Mouse (Mus musculus) frontal cortex, postnatal 14 days (tissue): ENCODE measurements around the gene Nt5c3b.
A peak's percentile ranks its signal among the peaks of the same experiment; 100 is the strongest.

Experiments
- DNase-seq, 2 experiments: peaks; one replicate each; pipeline ENCODE4 v3.0.0; 2022; ENCODE audit warnings: low spot score in 2 of 2

Nt5c3b gene

DNA sequence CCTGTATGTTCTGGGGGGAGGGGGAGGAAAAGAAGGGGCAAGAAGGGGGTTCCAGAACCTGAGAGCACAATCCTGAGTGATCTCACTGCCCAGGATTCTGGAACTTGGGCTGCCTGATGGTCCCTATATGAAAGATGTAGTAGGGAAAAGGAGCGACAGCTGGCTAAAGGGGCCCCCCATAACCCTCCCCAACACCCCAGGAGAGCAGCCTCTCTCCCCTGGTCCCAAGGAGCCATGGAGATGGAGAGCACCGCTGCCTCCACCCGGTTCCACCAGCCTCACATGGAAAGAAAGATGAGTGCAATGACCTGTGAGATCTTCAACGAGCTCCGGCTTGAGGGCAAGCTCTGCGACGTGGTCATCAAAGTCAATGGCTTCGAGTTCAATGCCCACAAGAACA is at the start of gene Nt5c3b, which contains the start of gene Klhl10:
Nt5c3b (minus strand) TSS at position 12 of the 400 bp plus-strand sequence.
Klhl10 (plus strand) TSS at position 121 of the 400 bp plus-strand sequence.
- DNase-seq, result no peak

DNA sequence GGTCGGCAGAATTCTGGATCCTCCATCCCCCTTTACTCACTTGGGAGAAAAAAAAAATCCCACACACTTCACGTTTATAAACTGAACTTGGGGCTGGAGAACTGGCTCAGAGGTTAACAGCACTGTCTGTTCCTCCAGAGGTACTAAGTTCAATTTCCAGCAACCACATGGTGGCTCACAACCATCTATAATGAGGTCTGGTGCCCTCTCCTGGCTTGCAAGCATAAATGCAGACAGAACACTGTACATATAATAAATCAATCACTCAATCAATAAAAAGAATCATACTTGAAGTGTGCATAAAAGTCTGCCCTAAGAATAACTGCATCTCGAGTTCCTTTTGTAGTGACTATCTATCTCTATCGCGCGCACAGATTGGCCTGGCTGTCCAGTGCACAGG is 49.3 kb upstream of the Nt5c3b start:
- DNase-seq, result no peak

DNA sequence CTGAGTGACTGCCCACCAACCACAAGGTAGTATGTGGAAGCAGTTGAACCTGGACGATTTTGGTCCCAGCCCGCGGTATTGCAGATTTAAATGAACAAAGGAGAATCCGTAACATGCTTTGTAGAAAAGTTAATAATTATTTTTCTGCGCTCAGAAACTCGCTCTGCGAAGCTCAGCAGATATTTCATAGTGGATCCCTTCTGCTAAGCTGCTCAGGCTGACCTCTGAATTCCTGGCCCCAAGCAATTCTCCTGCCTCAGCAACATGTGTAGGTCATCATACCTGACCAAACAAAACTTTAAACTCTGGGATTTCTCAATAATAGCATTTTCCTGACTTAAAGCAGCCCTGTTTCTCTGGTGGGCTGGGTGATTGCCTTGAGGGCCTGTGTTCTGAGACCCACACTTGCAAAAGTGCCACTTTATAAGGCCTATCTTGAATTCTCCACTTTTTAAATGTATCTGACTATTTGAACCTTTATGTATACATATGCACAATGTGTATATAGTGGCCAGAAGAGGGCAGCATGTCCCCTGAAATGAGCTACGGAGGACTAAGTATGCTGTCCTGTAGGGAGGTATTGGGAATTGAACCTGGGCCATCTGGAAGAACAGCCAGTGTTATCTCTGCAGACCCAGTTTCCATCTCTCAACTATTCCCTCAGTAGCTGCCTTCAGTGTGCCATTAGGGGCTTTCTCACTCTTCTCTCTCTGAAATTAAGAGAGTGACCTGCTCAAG is 44.4 kb upstream of the Nt5c3b start:
- DNase-seq, result no peak

- no peak for DNase-seq
These were observed 42.9 kb upstream of the Nt5c3b start for GRCm38 (mm10) chr11:100484461-100484860.

DNA sequence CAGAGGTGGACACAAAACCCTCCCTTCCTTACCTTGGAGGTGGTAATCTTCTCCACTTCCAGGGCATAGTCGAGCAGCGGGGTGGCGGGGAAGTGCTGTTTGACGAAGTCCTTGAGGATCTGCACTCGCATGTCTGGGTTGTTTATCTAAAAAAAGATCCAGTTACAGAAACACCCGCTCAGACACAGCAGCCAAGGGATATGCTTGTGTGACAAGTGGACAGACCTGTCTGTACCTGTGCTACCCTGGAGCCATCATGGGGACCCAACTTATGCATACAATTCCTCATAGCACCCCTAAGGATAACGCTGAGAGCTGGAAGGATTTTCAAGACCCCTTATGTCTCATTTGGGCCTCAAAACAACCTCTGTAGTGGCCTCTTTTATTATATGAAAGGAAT is 37.5 kb upstream of the Nt5c3b start:
- DNase-seq, result no peak

- DNase-seq, result no peak
These were observed 34.7 kb upstream of the Nt5c3b start for GRCm38 (mm10) chr11:100476281-100476680.

- no peak for DNase-seq
These were observed 31.3 kb upstream of the Nt5c3b start for GRCm38 (mm10) chr11:100472935-100473295.

DNA sequence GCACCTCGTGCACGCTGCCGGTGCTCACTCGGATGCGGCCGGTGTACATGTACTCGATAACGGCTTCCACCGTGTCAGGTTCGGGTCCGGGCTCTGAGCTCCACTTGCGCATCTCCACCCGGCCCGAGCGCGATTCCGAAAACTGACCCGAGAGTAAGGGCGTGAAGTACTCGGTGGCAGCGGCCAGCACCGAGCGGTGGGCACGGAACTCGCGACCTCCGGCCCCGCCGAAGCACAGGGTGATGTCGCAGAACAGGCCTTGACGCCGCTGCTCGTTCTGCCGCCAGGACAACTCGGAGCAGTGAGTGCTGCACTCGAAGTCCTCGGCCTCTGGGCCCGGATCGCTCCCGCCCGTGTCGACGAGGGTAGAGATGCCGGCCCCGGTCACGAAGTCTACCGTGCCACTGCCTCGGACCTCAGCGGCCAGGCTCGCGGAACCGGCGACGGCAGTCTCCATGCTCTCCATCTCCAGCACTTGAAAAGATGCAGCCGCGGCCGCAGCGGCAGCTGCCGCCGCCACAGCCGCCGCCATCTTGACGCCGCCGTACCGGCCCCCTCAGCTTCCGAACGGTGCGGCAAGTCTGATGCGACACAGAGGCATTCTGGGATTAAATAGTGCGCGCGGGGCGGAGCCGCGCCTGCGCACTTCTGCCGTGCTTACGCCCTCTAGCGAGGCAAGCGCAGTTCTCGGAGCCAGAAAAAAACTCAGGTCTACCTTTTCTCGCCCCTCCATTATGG is 30.8 kb upstream of the Nt5c3b start, which contains the start of gene Klhl11:
Klhl11 (minus strand) TSS at position 545 of the 738 bp plus-strand sequence.
- peak; percentile 83 to 90 for DNase-seq

- DNase-seq, result peak in 1 of 2 experiments; percentile 12
These were observed 30.0 kb upstream of the Nt5c3b start for GRCm38 (mm10) chr11:100471352-100472196.

DNA sequence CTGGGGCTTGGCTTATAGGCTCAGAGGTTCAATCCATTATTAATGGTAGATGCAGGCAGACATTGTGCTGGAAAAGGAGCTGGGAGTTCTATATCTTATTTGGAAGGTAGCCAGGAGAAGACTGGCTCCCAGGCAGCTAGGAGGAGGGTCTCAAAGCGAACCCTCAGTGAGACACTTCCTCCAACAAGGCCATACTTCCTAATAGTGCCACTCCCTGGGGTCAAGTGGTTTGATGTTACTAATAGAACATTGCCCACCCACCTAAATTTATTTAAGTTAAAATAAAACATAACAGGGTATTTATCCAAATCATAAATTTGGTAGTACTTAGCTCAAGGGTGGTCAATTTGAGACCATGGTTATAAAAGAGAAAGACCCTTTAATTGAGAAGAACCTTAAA is 24.2 kb upstream of the Nt5c3b start:
- DNase-seq, result no peak

GRCm38 (mm10) chr11:100465229-100465792 is 23.7 kb upstream of the Nt5c3b start:
- no peak for DNase-seq

DNA sequence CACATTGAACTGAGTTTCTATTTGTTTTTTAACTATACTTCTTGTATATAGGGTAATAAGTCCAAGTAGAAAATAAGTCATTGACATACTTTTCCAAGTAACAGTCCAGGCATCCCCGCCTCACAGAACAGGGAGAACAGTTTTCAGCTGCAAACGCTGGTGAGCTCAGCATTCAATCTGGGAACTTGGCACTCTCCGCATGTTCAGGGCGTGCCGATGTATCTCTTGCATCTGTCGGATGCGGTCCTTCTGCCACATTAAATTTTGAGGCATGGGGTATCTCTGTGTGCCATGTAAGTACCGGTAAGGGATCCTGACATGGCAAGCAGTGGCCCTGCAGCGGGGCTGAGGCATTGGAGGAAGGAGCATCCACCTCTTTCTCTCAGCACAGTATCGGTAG is 21.1 kb upstream of the Nt5c3b start:
- DNase-seq, result no peak

GRCm38 (mm10) chr11:100457711-100458110 is 16.1 kb upstream of the Nt5c3b start:
- DNase-seq, result no peak

DNA sequence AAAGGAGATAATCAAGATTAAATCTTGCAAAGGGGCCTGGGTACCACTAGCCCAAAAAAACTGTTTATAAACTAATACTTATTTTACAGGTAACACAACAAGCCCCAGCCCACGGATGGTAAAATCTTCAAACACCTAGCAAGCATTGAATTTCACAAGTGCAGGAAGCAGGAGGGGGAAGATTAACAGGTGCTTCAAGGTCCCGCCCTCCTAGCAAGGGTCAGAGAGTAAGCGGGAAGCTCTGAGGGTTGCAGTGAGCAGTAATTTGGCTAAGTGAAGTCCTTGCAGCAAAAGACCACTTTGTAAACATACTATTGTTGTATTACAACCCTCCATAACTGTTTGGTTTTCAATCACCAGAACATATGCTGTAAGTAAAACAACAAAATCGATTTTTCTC is 15.6 kb upstream of the Nt5c3b start:
- no peak for DNase-seq

GRCm38 (mm10) chr11:100442625-100443024 is 1.0 kb upstream of the Nt5c3b start:
- no peak for DNase-seq

DNA sequence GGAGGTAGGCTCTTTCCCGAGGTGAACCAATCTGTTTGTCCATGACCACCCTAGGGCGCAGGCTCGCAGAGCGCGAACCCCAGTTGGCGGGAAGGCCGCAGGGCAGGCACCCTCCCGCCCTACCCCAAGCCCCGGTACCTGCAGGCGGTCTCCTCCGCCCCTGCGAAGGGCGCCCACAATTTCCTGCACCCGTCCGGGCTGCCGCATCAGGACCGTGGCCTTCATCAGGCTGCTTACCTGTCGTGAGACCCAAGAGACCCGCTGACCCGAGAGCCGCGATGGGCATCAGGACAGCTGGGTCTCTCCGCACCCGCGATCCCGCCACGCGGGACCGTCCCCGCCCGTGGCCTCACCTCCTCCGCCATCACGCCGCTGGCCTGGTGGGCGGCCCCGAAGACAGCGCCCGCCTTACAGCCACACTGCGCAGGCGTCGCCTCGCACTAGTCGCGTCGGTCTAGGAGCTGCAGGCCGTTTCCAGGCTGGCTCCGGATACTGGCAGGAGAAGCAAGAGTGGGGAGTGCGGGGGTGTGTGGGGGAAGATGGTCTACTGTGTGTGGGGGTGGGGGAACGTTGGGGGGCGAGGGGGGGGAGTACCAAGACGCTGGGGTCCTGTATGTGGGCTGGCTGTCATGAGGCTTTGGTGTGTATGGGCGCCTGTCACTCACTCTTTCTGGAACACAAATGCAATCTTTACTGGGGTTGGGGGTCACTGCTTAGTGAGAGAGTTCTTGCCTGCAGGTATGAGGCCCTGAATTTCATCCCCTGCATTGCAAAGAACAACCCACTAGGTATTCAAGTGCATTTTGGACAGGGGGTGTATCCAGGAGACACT is 701 bp downstream of the Nt5c3b start:
- peak; percentile 68 to 71 for DNase-seq

GRCm38 (mm10) chr11:100437901-100438300 is 3.7 kb downstream of the Nt5c3b start:
- DNase-seq, result no peak

- no peak for DNase-seq
These were observed 5.8 kb downstream of the Nt5c3b start for GRCm38 (mm10) chr11:100435678-100436246.

- no peak for DNase-seq
These were observed 9.6 kb downstream of the Nt5c3b start for GRCm38 (mm10) chr11:100432002-100432401.

DNA sequence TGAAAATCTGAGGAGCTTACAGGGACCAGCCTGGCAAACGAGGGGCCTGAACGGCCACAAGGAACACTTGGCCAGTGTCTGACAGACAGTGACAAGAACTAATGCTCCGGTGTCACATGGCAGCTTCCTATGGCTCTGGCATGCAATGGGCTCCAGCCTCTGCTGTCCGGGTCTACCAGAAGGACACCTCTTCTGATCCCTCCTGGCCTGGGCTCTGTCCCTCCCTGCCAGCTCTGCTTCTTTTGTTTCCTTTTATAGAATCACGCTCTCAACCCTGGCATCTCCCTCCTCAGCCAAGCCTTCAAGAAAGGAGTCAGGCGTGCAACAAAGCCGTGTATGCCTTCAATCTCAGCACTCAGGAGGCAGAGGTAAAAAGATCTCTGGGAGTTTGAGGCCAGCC is 11.6 kb downstream of the Nt5c3b start:
- DNase-seq, result no peak
